Mouse (Mus musculus) C2C12 (cell line): ENCODE measurements around the gene Fzd2. TPM values are rescaled to one million over a fixed set of nuclear protein-coding genes. Genes with fewer than 3 reads are reported as not detected.
A peak's percentile ranks its signal among the peaks of the same experiment; 100 is the strongest.

Experiments
- H3K27me3 ChIP-seq: one replicate; pipeline ENCODE4 v1.6.1; 2011; ENCODE audit not compliant: control insufficient read depth, insufficient read depth, insufficient read length
- H3K36me3 ChIP-seq: one replicate; pipeline ENCODE4 v1.6.1; 2011; ENCODE audit not compliant: control insufficient read depth, insufficient read depth
- H3K4me3 ChIP-seq: one replicate; pipeline ENCODE4 v1.5.1; 2011; ENCODE audit warnings: mild to moderate bottlenecking, control low read depth; ENCODE audit not compliant: poor library complexity, insufficient read depth, severe bottlenecking
- H3K79me2 ChIP-seq: one replicate; pipeline ENCODE4 v1.6.1; 2011; ENCODE audit not compliant: control insufficient read depth, insufficient read depth
- H3K79me3 ChIP-seq: one replicate; pipeline ENCODE4 v1.6.1; 2011; ENCODE audit warnings: low read depth, control low read depth
- H3ac ChIP-seq: one replicate; pipeline ENCODE3; 2011; ENCODE audit warnings: low read depth; ENCODE audit not compliant: control insufficient read depth, insufficient read length
- CEBPB ChIP-seq: IDR thresholded peaks from one replicate; pipeline ENCODE4 v1.6.1; 2011; ENCODE audit warnings: low read depth, mild to moderate bottlenecking, control low read depth, moderate library complexity
- CTCF ChIP-seq: IDR thresholded peaks from one replicate; pipeline ENCODE4 v1.5.1; 2011; ENCODE audit not compliant: control insufficient read depth, insufficient read depth, insufficient read length
- FOSL1 ChIP-seq: IDR thresholded peaks from one replicate; pipeline ENCODE4 v1.8.0; 2011; ENCODE audit warnings: mild to moderate bottlenecking, low read length; ENCODE audit not compliant: poor library complexity, insufficient read depth, severe bottlenecking
- MAX ChIP-seq: IDR thresholded peaks from one replicate; pipeline ENCODE4 v1.6.1; 2011; ENCODE audit warnings: mild to moderate bottlenecking, control low read depth
- MYOD1 ChIP-seq: IDR thresholded peaks from one replicate; pipeline ENCODE4 v1.6.1; 2011; ENCODE audit warnings: low read depth; ENCODE audit not compliant: control insufficient read depth, insufficient read length
- MYOG ChIP-seq: IDR thresholded peaks from one replicate; pipeline ENCODE4 v1.6.1; 2011; ENCODE audit not compliant: control insufficient read depth, insufficient read length; ENCODE audit errors: extremely low read depth
- USF1 ChIP-seq: IDR thresholded peaks from one replicate; pipeline ENCODE4 v1.6.1; 2011; ENCODE audit warnings: low read depth, mild to moderate bottlenecking, control low read depth, moderate library complexity
- polyA plus RNA-seq: library from polyadenylated mRNA; unstranded; fragments of >200 nt; fragmentation: generic; extraction: Trizol; gene quantifications from one replicate; pipeline ENCODE4 v1.2.1, GENCODE M21; 2012; ENCODE audit warnings: missing spikeins

Gene Fzd2
- polyA plus RNA-seq, 1 experiment, result 42.1 TPM

- no peak for TF ChIP-seq MYOG
- no peak for TF ChIP-seq CTCF
- TF ChIP-seq USF1, result no peak
- TF ChIP-seq FOSL1, result no peak
- no peak for TF ChIP-seq MAX
- TF ChIP-seq CEBPB, result no peak
- no peak for TF ChIP-seq MYOD1
- no peak overlapping the region for H3K4me3 ChIP-seq
These were observed 6.1 kb downstream of the Fzd2 start for GRCm38 (mm10) chr11:102610260-102610659.

GRCm38 (mm10) chr11:102610675-102611316 lies 6.6 kb downstream of the Fzd2 start:
- Histone ChIP-seq H3K27me3 (no peaks in the 10 kb centered on the region), H3ac (no peak overlapping the region), H3K4me3 (no peak overlapping the region), H3K36me3 (peaks cover 12% of the 10 kb centered on the region), H3K79me2 (peaks cover 16% of the 10 kb centered on the region), H3K79me3 (peaks cover 9% of the 10 kb centered on the region)
- no peak for TF ChIP-seq CEBPB
- TF ChIP-seq USF1, result no peak
- TF ChIP-seq FOSL1, result no peak
- TF ChIP-seq MAX, result no peak
- TF ChIP-seq MYOG, result no peak
- TF ChIP-seq CTCF, result no peak
- no peak for TF ChIP-seq MYOD1

More at GRCm38 (mm10) chr11:102610260-102610659, 6.1 kb downstream of the Fzd2 start:
- no peaks in the 10 kb centered on the region for H3K27me3 ChIP-seq
- H3ac ChIP-seq, result no peak overlapping the region
- peaks cover 21% of the 10 kb centered on the region for H3K79me2 ChIP-seq
- peaks cover 18% of the 10 kb centered on the region for H3K36me3 ChIP-seq
- H3K79me3 ChIP-seq, result peaks cover 14% of the 10 kb centered on the region

DNA sequence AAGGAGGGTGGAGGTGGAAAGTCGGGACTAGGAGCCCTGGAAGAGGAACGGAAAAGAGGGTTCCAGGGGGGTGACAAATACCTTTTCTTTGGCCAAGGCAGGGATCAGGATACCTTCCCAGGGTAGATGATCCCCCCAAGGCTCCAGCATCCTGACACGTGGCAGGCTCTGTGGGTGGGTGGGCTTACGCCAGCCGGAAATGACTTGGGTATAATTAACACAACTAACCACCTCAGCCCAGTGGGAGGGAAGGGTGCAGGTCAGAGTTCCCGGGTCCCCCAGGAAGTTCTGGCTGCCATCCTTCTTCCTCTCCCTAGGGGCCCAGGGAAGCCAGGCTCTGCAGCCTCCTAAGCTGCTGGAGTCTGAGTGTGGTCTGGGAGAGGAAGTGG lies 7.1 kb downstream of the Fzd2 start:
- Histone ChIP-seq H3K4me3 (no peak overlapping the region), H3ac (no peak overlapping the region), H3K27me3 (no peaks in the 10 kb centered on the region), H3K79me2 (peaks cover 11% of the 10 kb centered on the region), H3K36me3 (peaks cover 7% of the 10 kb centered on the region), H3K79me3 (peaks cover 3% of the 10 kb centered on the region)
- TF ChIP-seq MYOG (no peak), MYOD1 (no peak), MAX (no peak), USF1 (no peak), FOSL1 (no peak), CEBPB (no peak), CTCF (no peak)

- Histone ChIP-seq H3K79me3 (no peaks in the 10 kb centered on the region), H3ac (no peak overlapping the region), H3K36me3 (no peaks in the 10 kb centered on the region), H3K27me3 (no peaks in the 10 kb centered on the region), H3K4me3 (no peak overlapping the region), H3K79me2 (no peaks in the 10 kb centered on the region)
- TF ChIP-seq FOSL1 (no peak), CTCF (no peak), MYOG (no peak), MAX (no peak), MYOD1 (no peak), USF1 (no peak), CEBPB (no peak)
These were observed 15.3 kb downstream of the Fzd2 start for GRCm38 (mm10) chr11:102619449-102619848.

DNA sequence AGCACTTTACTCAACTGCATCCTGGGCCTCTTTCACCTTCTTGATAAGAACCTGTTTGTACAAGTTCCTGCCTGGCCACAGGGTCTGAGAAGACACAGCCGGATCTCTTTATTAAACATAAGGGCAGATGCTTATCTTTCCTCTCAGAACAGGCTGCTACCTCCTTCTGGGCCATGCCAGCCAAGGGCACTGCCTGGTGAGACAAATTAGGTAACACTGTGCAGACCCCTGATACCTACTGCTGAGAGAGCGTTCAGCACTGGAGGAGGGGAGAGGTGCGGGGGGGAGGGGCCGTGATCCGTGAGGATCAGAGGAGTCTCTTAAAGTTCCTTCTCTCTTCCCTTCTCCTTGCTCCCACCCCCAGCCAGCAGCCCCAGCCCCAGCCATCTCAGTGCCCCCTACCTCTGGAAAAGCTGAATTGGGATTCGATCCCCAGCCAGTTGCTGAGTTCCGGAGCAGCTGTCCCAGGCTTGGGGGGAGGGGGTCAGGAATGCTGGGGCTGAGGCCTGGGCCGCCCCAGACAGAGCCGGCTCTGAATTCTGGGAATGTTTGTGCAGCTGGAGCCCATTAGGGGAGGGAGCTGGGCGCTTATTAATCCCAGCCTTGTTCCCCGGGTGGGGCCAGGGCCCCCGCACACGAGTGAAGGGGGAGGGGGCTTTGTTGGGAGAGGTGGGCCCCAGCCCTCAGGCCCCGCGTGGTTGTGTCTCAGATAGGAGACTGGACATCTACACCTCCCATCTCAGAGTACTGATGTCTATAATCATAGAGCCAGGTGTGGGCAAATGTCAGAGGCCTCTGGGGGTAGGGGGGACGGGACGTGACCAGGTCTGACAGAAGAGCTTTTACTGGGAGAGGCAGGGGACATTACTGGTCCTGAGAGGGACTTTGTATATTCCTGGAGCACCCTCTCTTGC lies 19.9 kb downstream of the Fzd2 start:
- Histone ChIP-seq H3K79me2 (no peaks in the 10 kb centered on the region), H3K36me3 (no peaks in the 10 kb centered on the region), H3ac (no peak overlapping the region), H3K4me3 (no peak overlapping the region), H3K79me3 (no peaks in the 10 kb centered on the region), H3K27me3 (no peaks in the 10 kb centered on the region)
- no peak for TF ChIP-seq CTCF
- no peak for TF ChIP-seq FOSL1
- TF ChIP-seq MYOD1, result peak; percentile 28
- TF ChIP-seq USF1, result no peak
